9 mouse cellular contexts compared by ENCODE assay signal in the genomic region with DNA sequence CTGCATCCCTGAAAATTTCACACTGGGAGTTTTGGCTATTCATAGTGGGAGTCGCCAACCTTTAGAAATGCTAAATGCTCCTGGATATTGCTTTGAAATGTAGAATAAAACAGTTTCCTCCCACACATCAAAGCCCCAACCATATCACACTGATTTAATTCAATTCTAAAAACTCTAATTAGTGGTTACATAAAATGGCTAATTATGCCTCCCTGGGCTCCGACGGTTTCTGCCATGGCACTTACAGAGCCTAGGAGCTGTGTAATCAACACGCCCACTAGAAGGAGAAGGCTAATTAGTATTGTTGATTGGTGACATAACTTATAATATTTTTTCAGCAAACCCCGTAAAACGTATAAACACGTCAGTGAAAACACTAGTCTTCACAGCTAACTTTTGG. TPM values are rescaled to one million over a fixed set of nuclear protein-coding genes. Genes with fewer than 3 reads are reported as not detected.
A peak's percentile ranks its signal among the peaks of the same experiment; 100 is the strongest.
DNase-seq lines count a peak whose midpoint lies in the region; ATAC-seq lines count a peak whose summit lies in the region.
"Had no signal": no experiment of that assay in that cellular context is flagged by ENCODE, and none has a peak within 500 bp of the region (broad histone marks: within the 10 kb centered on the region; RNA-seq: fewer than 3 reads in every experiment).

No protein-coding gene starts in this region.

- 0 out of 2 replicates have a peak overlapping the region, but pooled peaks have one; percentile 87 for H3K27ac ChIP-seq in heart, embryonic 13.5 days (replicated peaks)
- H3K27ac ChIP-seq in hindbrain, embryonic 12.5 days: no peak overlapping the region
- H3K27ac ChIP-seq in midbrain, embryonic 11.5 days (ENCODE audit: low read depth, low read length): no peak overlapping the region

- H3K4me2 ChIP-seq in heart, embryonic 13.5 days: peak overlapping the region; percentile 91
- H3K4me2 ChIP-seq in hindbrain, embryonic 12.5 days (replicated peaks): peak overlapping the region; percentile 94
- H3K4me2 ChIP-seq in midbrain, embryonic 11.5 days: peak overlapping the region; percentile 95

- H3K9ac ChIP-seq in heart, embryonic 13.5 days: peak overlapping the region; percentile 93
- no peak overlapping the region for H3K9ac ChIP-seq in hindbrain, embryonic 12.5 days
- no peak overlapping the region; the same call in 1 of the 2 replicates for H3K9ac ChIP-seq in midbrain, embryonic 11.5 days (ENCODE audit: low read length)

- H3K9me3 ChIP-seq in heart, embryonic 13.5 days: no peaks in the 10 kb centered on the region
- H3K9me3 ChIP-seq in hindbrain, embryonic 12.5 days (replicated peaks): no peaks in the 10 kb centered on the region
- H3K9me3 ChIP-seq in midbrain, embryonic 11.5 days (ENCODE audit: control insufficient read depth, low read length): no peaks in the 10 kb centered on the region

- 0 out of 2 replicates have a peak, but pooled peaks cover 12% of the 10 kb centered on the region for H3K27me3 ChIP-seq in heart, embryonic 13.5 days (replicated peaks)
- H3K27me3 ChIP-seq in hindbrain, embryonic 12.5 days: peaks cover 54% of the 10 kb centered on the region
- H3K27me3 ChIP-seq in midbrain, embryonic 11.5 days (ENCODE audit: control insufficient read depth, insufficient read depth, low read length): peaks cover 48% of the 10 kb centered on the region

- ATAC-seq in heart, embryonic 13.5 days (ENCODE audit: extremely low read depth, insufficient number of reproducible peaks, low FRiP score, low TSS enrichment): no peak
- ATAC-seq in hindbrain, embryonic 12.5 days (ENCODE audit: low FRiP score): no peak
- ATAC-seq in midbrain, embryonic 11.5 days (ENCODE audit: low FRiP score): no peak
- ATAC-seq: CD4-positive, CD25-positive, alpha-beta regulatory T cell, adult 4 months had no signal

- WGBS in heart, embryonic 13.5 days: 10% methylated on average over 7 of the region's 7 CpGs
- 5% methylated on average over 7 of the region's 7 CpGs for WGBS in hindbrain, embryonic 12.5 days
- 5% methylated on average over 7 of the region's 7 CpGs for WGBS in midbrain, embryonic 11.5 days

- H3K4me1 ChIP-seq in heart, embryonic 13.5 days: peaks cover 63% of the 10 kb centered on the region
- peaks cover 22% of the 10 kb centered on the region for H3K4me1 ChIP-seq in hindbrain, embryonic 12.5 days
- H3K4me1 ChIP-seq in midbrain, embryonic 11.5 days (ENCODE audit: control insufficient read depth, insufficient read depth, low read length): peaks cover 15% of the 10 kb centered on the region

- H3K4me3 ChIP-seq in heart, embryonic 13.5 days: peak overlapping the region; percentile 90
- peak overlapping the region; percentile 59 for H3K4me3 ChIP-seq in hindbrain, embryonic 12.5 days
- peak overlapping the region; percentile 59 for H3K4me3 ChIP-seq in midbrain, embryonic 11.5 days (ENCODE audit: low read depth, low read length)

- DNase-seq in heart, adult 18-20 months: no peak
- DNase-seq in brain, adult 2 months (ENCODE audit: low read depth, low spot score): peak; percentile 38
- no peak for DNase-seq in midbrain, embryonic 11.5 days (ENCODE audit: low spot score, missing footprints)
- DNase-seq in thymus, postnatal 10 days (ENCODE audit: low spot score in 2 of 2): no peak
- no peak for DNase-seq in adrenal gland, postnatal 36 days
- DNase-seq in lung, postnatal 10 days: no peak

- no peaks in the 10 kb centered on the region for H3K36me3 ChIP-seq in heart, embryonic 13.5 days
- H3K36me3 ChIP-seq in hindbrain, embryonic 12.5 days: no peaks in the 10 kb centered on the region
- no peaks in the 10 kb centered on the region for H3K36me3 ChIP-seq in midbrain, embryonic 11.5 days (ENCODE audit: control insufficient read depth, insufficient read depth, low read length)

RNA-seq across cellular contexts. Expression of gene Vangl1, which starts 1.4 kb away (rescaled TPM):
- 19.2 and 24.0 TPM in 2 replicates for polyA plus RNA-seq in heart, embryonic 13.5 days (2015; fragmentation: Nextera tagmentation; extraction: Ambion mirVana)
- 10 to 100 TPM in 1 of 2 experiments, 1 to 10 TPM in 1; 8.6 to 12.3 TPM for total RNA-seq in heart, adult 18-20 months (2021)
- 11.1 and 15.2 TPM in 2 replicates for polyA plus RNA-seq in hindbrain, embryonic 12.5 days (2016; fragmentation: Nextera tagmentation; extraction: Ambion mirVana)
- 9.3 and 10.2 TPM in 2 replicates for polyA plus RNA-seq in midbrain, embryonic 11.5 days (2014; fragmentation: Nextera tagmentation; extraction: Ambion mirVana)
- total RNA-seq in adrenal gland, postnatal 36 days (2021): 10 to 100 TPM; 30.4 to 33.9 TPM
